Mouse (Mus musculus) neural tube, embryonic 14.5 days (tissue): ENCODE measurements around the gene Cidec. TPM values are rescaled to one million over a fixed set of nuclear protein-coding genes. Genes with fewer than 3 reads are reported as not detected.

Source experiments
- ATAC-seq: fragments of 200-750 bp; cut with Nextera tagmentation; 2 replicates; pipeline ENCODE4 v1.8.0; 2017; ENCODE audit warnings: low read depth, mild to moderate bottlenecking, moderate TSS enrichment, moderate library complexity
- H3K27ac ChIP-seq: fragments of 300-500 bp; sonication (generic); 2 replicates; pipeline ENCODE4 v1.5.1; 2014; ENCODE audit warnings: low read depth, mild to moderate bottlenecking, control low read depth, low read length, moderate library complexity, mixed read lengths
- H3K27me3 ChIP-seq: fragments of 300-500 bp; sonication (generic); 2 replicates; pipeline ENCODE4 v1.6.1; 2014; ENCODE audit warnings: low read length; ENCODE audit not compliant: control insufficient read depth, insufficient read depth
- H3K36me3 ChIP-seq: fragments of 300-500 bp; sonication (generic); 2 replicates; pipeline ENCODE4 v1.6.1; 2014; ENCODE audit warnings: low read length, mixed read lengths; ENCODE audit not compliant: control insufficient read depth, insufficient read depth
- H3K4me1 ChIP-seq: fragments of 300-500 bp; sonication (generic); 2 replicates; pipeline ENCODE4 v1.6.1; 2014; ENCODE audit warnings: low read length; ENCODE audit not compliant: control insufficient read depth, insufficient read depth
- H3K4me2 ChIP-seq: fragments of 300-500 bp; sonication (generic); 2 replicates; pipeline ENCODE4 v1.6.1; 2014; ENCODE audit warnings: mild to moderate bottlenecking, low read depth, low read length, control low read depth
- H3K4me3 ChIP-seq: fragments of 300-500 bp; sonication (generic); 2 replicates; pipeline ENCODE4 v1.5.1; 2014; ENCODE audit warnings: low read depth, low read length, control low read depth, mixed read lengths
- H3K9ac ChIP-seq: fragments of 300-500 bp; sonication (generic); replicated peaks from 2 replicates; pipeline ENCODE4 v1.6.1; 2014; ENCODE audit warnings: low read depth, mild to moderate bottlenecking, control low read depth, low read length, mixed read lengths
- H3K9me3 ChIP-seq: fragments of 300-500 bp; sonication (generic); 2 replicates; pipeline ENCODE4 v1.6.1; 2016; ENCODE audit warnings: low read length; ENCODE audit not compliant: control insufficient read depth
- WGBS: fragments of 180-500 bp; shearing (Covaris S2); extraction: QIAGEN DNeasy Blood & Tissue Kit; methylation state at CpG from one replicate; pipeline ENCODE4 v1.1.7; 2014; 5-methylcytosine and 5-hydroxymethylcytosine counted together
- polyA plus RNA-seq: library from polyadenylated mRNA; unstranded; fragments of >200 nt; fragmentation: Nextera tagmentation; extraction: Ambion mirVana; gene quantifications from 2 replicates; pipeline ENCODE4 v1.2.1, GENCODE M21; 2014

Cidec gene
- polyA plus RNA-seq, 1 experiment from 2014 or later = not detected

DNA sequence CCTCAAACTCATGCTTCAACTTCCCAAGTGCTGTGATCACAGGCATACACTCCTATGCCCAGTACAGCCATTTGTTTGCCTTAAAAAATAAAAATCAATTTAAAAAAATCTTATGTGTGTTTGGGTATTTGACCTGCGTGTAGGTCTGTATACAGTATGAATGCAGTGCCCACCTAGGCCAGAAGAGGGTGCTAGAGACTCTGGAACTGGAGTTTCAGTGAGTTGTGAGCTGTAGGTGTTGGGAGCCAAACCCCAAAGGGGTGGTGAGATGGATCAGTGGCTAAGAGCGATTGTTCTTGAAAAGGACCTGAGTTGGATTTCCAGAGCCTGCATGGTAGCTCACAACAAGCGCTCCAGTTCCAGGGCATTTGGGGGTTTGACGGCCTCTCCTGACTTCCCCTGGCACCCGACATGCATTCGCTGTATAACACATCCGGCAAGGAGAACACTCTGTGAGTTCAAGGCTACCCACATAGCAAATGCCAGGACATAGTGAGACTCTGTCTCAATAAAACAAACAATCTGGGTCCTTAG lies 5.7 kb upstream of the Cidec start:
- no peak for ATAC-seq

DNA sequence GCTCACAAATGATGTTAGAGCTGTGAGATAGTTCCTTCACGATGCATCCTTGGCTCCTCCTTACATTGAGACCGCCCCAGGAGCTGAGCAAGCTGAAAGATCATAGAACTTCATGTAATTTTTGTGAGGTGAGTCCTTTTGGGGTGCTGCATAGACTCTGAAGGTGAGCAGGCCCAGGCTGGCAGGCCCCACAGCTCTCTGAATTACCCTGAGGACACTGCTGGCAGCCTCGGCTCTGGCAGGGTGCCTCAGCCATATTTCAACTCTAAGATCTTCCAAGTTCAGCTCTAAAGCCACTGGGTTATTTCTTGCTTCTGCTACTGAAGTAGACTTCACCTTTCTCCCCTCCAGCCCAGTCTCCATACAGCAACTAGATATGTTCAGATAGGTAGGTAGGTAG lies 5.1 kb upstream of the Cidec start:
- Histone ChIP-seq H3K36me3 (no peaks in the 10 kb centered on the region), H3K9ac (no peak overlapping the region), H3K27ac (no peak overlapping the region), H3K4me1 (peaks cover 8% of the 10 kb centered on the region), H3K4me3 (no peak overlapping the region), H3K9me3 (no peaks in the 10 kb centered on the region), H3K4me2 (no peak overlapping the region), H3K27me3 (no peaks in the 10 kb centered on the region)
- ATAC-seq = no peak
- WGBS = 84% methylated on average over 3 of the region's 3 CpGs

More for the DNA sequence above, 5.7 kb upstream of the Cidec start:
- Histone ChIP-seq H3K4me3 (no peak overlapping the region), H3K4me1 (peaks cover 8% of the 10 kb centered on the region), H3K27me3 (no peaks in the 10 kb centered on the region), H3K27ac (no peak overlapping the region), H3K9ac (no peak overlapping the region), H3K36me3 (no peaks in the 10 kb centered on the region), H3K4me2 (no peak overlapping the region), H3K9me3 (no peaks in the 10 kb centered on the region)
- WGBS = 60% methylated on average over 7 of the region's 7 CpGs

DNA sequence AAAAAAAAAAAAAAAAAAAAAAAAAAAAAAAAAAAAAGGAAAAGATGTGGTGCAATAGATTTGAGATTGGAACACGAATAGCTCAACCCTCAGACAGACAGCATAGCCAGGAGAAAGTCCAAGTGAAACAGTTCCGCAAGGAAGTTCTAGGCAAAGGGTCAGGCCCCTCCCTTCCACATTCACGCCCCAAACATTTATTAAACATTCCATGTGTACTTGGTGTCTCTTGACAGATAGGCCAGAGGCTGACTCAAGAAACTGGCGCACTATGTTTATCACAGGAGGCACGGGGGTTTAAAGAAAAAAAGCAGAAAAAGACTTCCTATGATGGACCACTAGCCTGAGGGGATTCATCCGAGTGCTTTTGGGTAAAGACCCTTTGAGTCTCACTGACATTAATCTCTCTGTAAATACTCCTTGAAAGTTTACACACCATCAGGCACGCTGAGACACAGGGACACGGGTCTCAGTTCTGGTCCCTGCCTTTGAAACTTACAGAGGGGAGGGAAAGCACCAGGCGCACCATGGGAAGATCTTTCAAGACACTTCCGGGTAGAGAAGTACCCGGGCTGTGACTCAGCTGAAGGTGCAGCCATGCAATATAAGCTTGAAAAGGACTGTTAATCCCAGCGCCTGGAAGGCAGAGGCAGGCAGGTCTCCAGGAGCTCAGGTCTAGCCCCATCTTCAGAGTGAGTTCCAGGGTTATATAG lies 3.3 kb upstream of the Cidec start:
- no peak overlapping the region for H3K9ac ChIP-seq
- peaks cover 8% of the 10 kb centered on the region for H3K4me1 ChIP-seq
- H3K27ac ChIP-seq = no peak overlapping the region
- H3K4me3 ChIP-seq = no peak overlapping the region
- H3K4me2 ChIP-seq = no peak overlapping the region
- H3K9me3 ChIP-seq = no peaks in the 10 kb centered on the region
- ATAC-seq = no peak
- no peaks in the 10 kb centered on the region for H3K36me3 ChIP-seq
- 67% methylated on average over 12 of the region's 12 CpGs for WGBS
- H3K27me3 ChIP-seq = no peaks in the 10 kb centered on the region

DNA sequence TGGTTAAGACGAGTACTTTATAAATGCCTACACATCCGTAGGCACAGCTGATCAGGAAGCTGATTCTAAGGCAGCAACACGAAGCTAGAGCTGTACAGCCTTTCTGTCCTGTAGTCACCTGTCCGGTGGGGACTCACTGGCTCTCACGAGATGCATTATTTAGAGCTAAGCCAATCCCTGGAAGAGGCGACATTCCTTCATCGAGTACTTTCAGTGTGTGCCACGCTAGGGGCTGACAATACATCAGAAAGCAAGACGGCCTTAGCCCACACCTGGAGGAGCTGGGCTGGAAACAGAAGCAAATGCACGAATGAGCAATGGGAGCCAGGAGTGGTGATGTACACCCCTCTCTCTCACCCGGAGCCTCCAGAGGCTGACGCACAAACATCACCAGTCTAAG lies 1.6 kb upstream of the Cidec start:
- 80% methylated on average over 12 of the region's 12 CpGs for WGBS
- Histone ChIP-seq H3K4me1 (no peaks in the 10 kb centered on the region), H3K36me3 (no peaks in the 10 kb centered on the region), H3K9ac (no peak overlapping the region), H3K4me3 (no peak overlapping the region), H3K27me3 (no peaks in the 10 kb centered on the region), H3K27ac (no peak overlapping the region), H3K9me3 (no peaks in the 10 kb centered on the region), H3K4me2 (no peak overlapping the region)
- no peak for ATAC-seq

DNA sequence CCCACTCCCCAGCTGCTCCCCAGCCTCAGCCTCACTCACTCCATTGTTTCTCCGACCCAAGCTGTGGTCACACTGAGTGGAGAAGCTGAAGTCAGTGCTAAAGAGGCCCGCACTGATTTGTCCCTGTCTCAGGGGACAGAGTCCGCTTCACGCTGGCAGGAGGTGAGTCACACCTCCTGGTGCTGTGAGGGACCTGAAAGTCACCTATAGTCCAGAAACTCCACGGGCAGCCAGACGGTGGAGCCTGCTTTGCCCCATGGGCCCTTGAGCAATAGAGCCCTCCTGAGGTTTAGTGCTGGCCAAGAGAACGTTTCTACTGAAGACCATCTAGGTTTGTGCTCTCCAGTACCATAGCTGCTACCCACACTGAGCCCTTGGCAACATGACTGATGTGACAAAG lies 869 bp downstream of the Cidec start:
- Histone ChIP-seq H3K27me3 (no peaks in the 10 kb centered on the region), H3K36me3 (no peaks in the 10 kb centered on the region), H3K9me3 (no peaks in the 10 kb centered on the region), H3K9ac (no peak overlapping the region), H3K4me2 (no peak overlapping the region), H3K4me1 (no peaks in the 10 kb centered on the region), H3K4me3 (no peak overlapping the region), H3K27ac (no peak overlapping the region)
- no peak for ATAC-seq
- WGBS = 81% methylated on average over 7 of the region's 7 CpGs

DNA sequence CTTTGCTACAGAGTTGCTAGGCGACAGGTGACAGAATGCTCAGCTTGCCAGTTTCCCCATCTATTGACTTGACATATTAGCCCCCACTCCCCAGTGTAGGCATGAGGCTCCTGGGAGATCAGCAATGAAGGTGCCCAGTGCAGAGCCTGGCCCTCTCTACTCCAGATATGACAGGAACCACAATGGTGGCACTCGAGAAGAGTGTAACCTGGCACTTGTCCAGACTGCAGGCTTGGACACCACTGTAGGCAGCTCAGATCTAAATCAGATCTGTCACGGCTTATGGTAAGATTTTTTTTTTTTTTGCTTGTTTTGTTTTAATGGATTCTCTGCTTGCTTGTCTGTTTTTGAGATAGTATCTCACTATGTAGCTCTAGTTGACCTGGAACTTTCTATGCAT lies 1.9 kb downstream of the Cidec start:
- Histone ChIP-seq H3K27me3 (no peaks in the 10 kb centered on the region), H3K4me3 (no peak overlapping the region), H3K9me3 (no peaks in the 10 kb centered on the region), H3K4me1 (no peaks in the 10 kb centered on the region), H3K27ac (no peak overlapping the region), H3K9ac (no peak overlapping the region), H3K4me2 (no peak overlapping the region), H3K36me3 (no peaks in the 10 kb centered on the region)
- WGBS = 88% methylated on average over 3 of the region's 3 CpGs
- no peak for ATAC-seq

DNA sequence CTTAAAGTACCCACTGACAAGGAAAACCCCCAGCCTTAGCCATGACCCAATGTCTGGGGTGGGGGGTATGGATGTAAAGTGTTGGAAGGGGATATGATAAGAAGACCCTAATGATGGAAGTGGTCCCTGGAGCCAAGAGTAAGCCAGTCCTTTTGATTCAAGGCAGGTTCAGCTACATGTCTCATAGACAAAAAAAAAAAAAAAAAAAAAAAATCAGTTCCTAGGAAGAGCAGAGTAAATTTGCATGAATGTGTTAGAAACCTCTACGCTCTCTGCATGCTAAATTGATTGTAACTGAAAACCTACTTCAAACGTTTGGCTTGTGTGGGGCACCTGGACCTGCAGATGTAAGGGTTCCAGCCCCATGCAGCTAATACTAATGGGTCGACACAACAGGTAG lies 3.8 kb downstream of the Cidec start:
- no peaks in the 10 kb centered on the region for H3K36me3 ChIP-seq
- no peak overlapping the region for H3K4me2 ChIP-seq
- H3K4me3 ChIP-seq = no peak overlapping the region
- 52% methylated on average over 3 of the region's 3 CpGs for WGBS
- no peaks in the 10 kb centered on the region for H3K27me3 ChIP-seq
- no peak overlapping the region for H3K27ac ChIP-seq
- ATAC-seq = no peak
- no peak overlapping the region for H3K9ac ChIP-seq
- no peaks in the 10 kb centered on the region for H3K4me1 ChIP-seq
- H3K9me3 ChIP-seq = no peaks in the 10 kb centered on the region

DNA sequence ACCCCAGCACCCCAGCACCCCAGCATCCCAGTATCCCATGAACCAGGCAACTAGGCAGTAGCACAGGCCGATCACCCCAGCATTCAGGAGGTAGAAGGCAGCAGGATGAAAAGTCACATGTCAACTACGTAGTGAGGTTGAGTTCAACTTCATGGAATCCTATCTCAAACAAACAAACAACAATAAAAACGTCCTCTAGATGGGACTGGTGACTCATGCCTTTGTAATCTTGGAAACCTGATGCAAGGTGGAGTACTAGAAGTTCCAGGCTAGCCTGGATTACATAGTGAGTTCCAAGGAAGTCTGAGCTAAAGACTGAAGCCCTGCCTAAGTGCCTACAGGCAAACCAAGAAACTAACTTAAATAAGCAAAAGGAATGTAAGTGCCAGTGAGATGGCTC lies 4.7 kb downstream of the Cidec start:
- H3K4me3 ChIP-seq = no peak overlapping the region
- H3K36me3 ChIP-seq = no peaks in the 10 kb centered on the region
- no peaks in the 10 kb centered on the region for H3K27me3 ChIP-seq
- H3K9ac ChIP-seq = no peak overlapping the region
- no peaks in the 10 kb centered on the region for H3K9me3 ChIP-seq
- no peak for ATAC-seq
- H3K27ac ChIP-seq = no peak overlapping the region
- no peak overlapping the region for H3K4me2 ChIP-seq
- no peaks in the 10 kb centered on the region for H3K4me1 ChIP-seq
- 65% methylated on average over 3 of the region's 3 CpGs for WGBS

DNA sequence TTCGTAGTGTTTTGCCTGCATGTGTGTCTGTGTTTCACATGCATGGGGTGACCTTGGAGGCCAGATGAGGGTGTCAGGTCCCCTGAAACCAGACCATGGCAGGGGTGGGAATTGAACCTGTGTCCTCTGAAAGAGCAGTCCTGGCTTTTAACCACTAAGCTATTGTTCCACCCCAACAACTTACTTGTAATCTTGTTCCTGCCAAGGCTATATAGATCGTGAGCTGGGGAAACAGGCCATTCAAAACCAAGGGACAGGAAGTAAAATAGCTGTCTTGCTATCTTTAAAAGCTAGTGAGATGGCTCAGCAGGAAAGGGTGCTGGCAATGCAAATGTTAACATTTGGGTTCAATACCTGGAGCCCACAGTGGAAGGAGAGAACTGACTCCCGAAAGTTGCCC lies 5.6 kb downstream of the Cidec start:
- Histone ChIP-seq H3K9me3 (no peaks in the 10 kb centered on the region), H3K4me3 (no peak overlapping the region), H3K27me3 (no peaks in the 10 kb centered on the region), H3K4me1 (no peaks in the 10 kb centered on the region), H3K9ac (no peak overlapping the region), H3K4me2 (no peak overlapping the region), H3K36me3 (no peaks in the 10 kb centered on the region), H3K27ac (no peak overlapping the region)
- 70% methylated on average over 3 of the region's 3 CpGs for WGBS
- no peak for ATAC-seq
